Mouse (Mus musculus): Measurements from ENCODE around the gene Gpbar1. TPM values are rescaled to one million over a fixed set of nuclear protein-coding genes. Genes with fewer than 3 reads are reported as not detected.

Gpbar1 gene
- 0.73 TPM for total RNA-seq (2023)

GRCm38 (mm10) chr1:74278538-74278937, at the start of gene Gpbar1:
TSS of gene Gpbar1 (plus strand) at chr1:74278550.

DNA sequence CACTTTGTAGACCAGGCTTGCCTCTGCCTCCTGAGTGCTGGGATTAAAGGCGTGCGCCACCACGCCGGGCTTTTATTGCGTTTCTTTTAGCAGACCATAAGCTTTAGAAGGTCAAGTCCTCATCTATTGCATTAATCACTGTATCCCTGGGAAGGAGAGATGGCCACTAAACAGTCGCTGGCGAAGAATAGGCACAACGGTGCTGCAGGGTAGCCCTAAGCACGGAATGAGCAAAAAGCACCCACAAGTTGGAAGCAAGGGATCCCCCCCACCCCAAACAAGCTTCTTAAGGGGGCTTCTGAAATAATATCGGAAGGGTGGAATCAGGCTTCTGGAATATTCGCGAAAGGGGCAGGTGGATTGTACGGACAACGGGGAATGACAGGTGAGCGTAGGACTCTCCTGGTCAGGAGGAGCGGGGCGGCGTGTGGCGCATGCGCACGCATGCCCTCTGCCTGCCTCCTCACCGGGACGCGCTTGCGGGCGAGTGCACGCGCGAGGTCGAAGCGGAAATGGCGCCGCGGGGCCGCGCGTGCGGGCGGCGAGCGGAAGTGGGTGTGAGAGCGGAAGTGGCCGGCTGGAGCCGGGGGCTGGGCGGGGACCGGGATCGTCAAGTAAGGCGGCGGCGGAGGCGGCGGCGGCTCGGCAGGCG, 42.3 kb upstream of the Gpbar1 start, which contains the start of gene Arpc2:
Gene Arpc2, plus strand, starts transcription at position 147 of the 652 bp plus-strand sequence.

GRCm38 (mm10) chr1:74284543-74285160, 6.3 kb downstream of the Gpbar1 start, which contains the start of the genes Aamp and Pnkd:
TSS of gene Aamp (minus strand) at chr1:74284738.
TSS of gene Pnkd (plus strand) at chr1:74284930.

GRCm38 (mm10) chr1:74305522-74305921, 27.2 kb downstream of the Gpbar1 start, which contains the start of gene Tmbim1:
TSS of gene Tmbim1 (minus strand) at chr1:74305622.

Other genes starting within 250 kb of the Gpbar1 start
- 31.1 TPM for gene Tns1, start 154.1 kb upstream of the Gpbar1 start, total RNA-seq (2023)
- 0.41 TPM for gene Rufy4, start 153.0 kb upstream of the Gpbar1 start, total RNA-seq (2023)
- gene Cxcr2, start 124.6 kb upstream of the Gpbar1 start, total RNA-seq (2023) = 0.73 TPM
- not detected for gene Cxcr1, start 83.9 kb upstream of the Gpbar1 start, total RNA-seq (2023)
- 377 TPM for gene Arpc2, start 42.5 kb upstream of the Gpbar1 start, total RNA-seq (2023)
- 166 TPM for gene Aamp, start 6.2 kb downstream of the Gpbar1 start, total RNA-seq (2023)
- gene Pnkd, start 6.4 kb downstream of the Gpbar1 start, total RNA-seq (2023) = 15.7 TPM
- gene Tmbim1, start 27.1 kb downstream of the Gpbar1 start, total RNA-seq (2023) = 0.91 TPM
- not detected for gene Catip, start 83.6 kb downstream of the Gpbar1 start, total RNA-seq (2023)
- 3.2 TPM for gene Slc11a1, start 96.6 kb downstream of the Gpbar1 start, total RNA-seq (2023)
- 93.9 TPM for gene Ctdsp1, start 113.0 kb downstream of the Gpbar1 start, total RNA-seq (2023)
- gene Vil1, start 130.8 kb downstream of the Gpbar1 start, total RNA-seq (2023) = 2.2 TPM
- 27.1 TPM for gene Cnot9, start 227.5 kb downstream of the Gpbar1 start, total RNA-seq (2023)